Mouse (Mus musculus) right cerebral cortex, postnatal 14 days (tissue): ENCODE data around the gene Hoxd3.

Source experiments
- DNase-seq: peaks from one replicate; pipeline ENCODE4 v3.0.0; 2022

The Hoxd3 gene

DNA sequence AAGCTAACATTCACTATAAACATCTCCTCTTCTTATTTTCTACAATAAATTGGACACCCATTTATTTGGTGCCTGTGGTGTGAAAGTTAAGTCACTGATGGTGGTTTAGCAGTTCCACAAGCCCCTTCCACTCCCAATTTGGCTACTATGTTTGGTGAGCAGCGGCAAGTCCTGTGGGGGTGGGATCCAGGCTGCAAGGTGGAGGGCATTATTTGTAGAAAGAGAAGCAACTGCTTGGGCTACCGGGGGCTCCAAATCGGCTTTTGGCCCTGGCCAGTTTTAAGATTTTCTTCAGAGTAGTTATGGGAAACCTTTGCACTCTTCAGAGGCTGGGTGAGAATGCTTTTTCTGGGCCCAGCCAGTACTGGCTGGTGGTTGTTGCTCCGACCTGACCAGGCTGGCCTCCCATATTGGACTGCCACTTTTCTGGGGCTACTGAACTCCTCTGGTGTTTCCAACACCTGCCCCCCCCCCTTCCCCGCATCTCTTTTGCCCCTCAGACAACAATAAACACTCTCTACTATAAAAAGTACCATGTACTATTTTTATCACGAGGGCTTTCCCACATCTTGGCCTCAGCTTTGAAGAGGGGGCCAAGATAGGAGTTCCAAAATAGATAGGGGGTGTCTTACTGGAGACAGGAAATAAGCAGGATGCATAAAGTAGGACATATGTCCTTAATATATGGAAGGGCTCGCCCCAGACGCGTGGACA is 20.2 kb downstream of the Hoxd3 start:
- DNase-seq, result no peak

DNA sequence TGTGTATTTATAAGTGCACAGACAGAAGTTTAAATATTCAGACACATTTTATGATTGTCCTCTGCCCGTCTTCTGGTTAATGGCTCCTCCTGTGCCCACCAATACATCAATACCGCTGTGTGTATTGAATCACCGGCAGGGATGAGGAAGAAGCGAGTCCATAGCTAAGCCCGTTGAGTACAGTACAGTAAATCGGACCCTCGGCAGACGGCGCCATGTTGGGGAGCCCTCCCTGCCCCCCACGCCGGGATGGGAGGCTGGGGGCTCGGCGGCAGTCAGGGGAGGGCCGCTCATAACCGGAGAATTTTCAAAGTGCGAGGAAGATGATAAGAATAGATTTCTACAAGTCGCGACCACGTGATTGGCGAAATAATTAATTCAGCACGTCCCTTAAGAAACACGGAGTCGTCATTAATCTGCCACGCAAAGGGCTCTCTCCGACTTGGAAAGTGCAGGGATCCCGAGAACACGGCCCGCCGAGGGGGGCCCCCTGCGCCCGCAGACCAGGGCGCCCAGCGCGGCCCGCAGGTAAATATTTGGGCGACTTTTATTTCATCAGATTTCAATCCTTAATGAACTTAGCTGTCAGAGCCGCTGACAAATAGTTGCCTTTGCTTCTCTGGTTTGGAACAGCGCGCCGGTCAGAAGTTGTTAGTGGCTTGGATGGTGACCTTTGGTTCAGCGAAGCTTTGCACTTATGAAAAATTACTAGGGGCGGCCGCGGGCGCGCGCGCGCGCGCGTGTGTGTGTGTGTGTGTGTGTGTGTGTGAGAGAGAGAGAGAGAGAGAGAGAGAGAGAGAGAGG is 21.0 kb downstream of the Hoxd3 start:
- no peak for DNase-seq

DNA sequence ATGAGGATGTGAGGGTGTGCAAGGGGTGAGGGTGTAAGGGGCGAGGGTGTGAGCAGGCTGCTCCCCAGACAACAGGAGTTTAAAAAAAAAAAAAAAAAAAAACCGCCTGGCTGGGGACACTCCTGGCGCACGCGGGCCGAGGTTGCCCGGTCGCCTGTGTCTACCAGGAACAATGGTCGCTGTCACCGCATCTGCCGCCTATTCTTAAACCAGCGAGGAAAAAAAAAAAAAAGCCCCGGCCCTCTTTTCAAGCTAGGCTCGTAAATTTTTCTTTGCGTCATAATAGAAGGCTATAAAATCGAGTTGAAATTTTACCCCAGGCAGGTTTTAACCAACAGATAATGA is 21.6 kb downstream of the Hoxd3 start:
- DNase-seq, result no peak

DNA sequence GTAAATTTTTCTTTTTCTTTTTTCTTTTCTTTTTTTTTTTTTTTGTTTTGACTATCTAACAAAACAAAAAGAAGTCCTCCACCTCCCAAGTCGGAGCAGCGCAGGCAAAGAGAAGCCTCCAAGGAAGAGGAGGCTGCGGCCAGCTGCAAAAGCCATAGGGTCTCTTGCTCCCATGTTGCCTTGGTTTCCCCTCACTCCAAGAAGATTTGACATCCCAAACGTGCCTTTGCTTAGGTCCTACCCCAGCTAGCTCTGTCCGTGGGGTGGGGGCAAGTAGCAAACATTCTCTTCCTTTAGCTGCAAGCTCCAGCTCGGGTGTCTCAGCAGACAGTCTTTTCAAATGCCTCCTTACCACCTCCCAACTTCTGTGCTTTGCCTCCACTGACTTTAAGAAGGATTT is 22.0 kb downstream of the Hoxd3 start:
- no peak for DNase-seq

DNA sequence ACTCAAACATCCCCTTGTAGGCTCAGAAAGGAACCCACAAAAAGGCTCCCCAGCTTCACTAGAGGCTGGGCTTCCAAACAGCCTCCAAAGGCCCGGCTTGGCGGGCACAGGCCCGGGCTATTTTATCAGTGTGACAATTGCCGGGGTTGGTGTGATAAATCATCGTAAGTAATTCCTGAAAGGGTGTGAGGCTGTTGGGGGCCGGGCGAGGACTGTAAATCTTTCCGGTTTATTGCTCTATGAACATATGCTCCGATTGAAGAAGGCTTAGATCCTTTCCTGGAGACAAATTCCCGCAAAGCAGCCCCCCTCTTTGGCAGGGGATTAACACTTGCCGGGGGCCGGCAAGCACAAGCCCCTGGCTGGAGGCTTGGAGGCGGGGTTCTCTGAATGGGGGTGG is 22.7 kb downstream of the Hoxd3 start:
- DNase-seq, result no peak

DNA sequence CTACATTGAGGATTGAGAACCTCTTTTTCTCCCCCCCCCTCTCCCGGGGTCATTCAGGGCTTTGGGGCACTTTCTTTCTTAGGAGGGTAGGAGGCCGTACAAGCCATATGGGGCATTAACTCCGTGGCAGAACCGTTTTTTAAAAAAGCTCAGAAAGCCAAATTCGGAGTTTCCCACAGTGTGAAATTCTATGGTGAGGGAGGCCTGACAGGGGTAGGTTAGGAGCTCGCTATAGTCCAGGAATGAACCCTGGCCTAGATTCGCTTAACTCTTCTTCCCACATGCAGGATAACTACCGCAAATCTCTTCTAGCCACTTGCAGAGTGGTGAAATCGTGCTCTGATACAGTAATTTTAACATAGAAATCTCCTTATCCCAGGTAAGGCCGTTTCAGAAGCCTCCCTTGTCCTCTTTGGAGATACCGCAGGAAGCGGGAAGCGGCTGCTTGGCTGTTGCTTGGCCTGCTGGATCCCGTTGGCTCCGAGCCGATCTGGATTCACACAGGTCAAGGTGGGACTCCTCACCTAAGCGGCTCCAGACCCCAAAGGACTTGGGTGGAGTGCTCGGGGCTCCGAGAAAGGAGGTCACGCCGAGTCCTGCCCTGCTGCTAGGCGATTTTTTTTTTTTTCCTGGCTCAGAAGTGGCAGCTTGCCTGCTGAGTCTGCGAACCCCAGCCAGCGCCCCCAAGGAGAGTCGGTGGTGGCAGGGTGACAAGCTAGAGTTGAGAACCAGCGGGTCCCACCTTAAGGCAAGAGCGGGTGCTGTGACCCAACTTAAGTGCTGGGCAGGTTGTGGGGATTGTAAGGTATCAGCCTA is 23.5 kb downstream of the Hoxd3 start:
- DNase-seq, result no peak

DNA sequence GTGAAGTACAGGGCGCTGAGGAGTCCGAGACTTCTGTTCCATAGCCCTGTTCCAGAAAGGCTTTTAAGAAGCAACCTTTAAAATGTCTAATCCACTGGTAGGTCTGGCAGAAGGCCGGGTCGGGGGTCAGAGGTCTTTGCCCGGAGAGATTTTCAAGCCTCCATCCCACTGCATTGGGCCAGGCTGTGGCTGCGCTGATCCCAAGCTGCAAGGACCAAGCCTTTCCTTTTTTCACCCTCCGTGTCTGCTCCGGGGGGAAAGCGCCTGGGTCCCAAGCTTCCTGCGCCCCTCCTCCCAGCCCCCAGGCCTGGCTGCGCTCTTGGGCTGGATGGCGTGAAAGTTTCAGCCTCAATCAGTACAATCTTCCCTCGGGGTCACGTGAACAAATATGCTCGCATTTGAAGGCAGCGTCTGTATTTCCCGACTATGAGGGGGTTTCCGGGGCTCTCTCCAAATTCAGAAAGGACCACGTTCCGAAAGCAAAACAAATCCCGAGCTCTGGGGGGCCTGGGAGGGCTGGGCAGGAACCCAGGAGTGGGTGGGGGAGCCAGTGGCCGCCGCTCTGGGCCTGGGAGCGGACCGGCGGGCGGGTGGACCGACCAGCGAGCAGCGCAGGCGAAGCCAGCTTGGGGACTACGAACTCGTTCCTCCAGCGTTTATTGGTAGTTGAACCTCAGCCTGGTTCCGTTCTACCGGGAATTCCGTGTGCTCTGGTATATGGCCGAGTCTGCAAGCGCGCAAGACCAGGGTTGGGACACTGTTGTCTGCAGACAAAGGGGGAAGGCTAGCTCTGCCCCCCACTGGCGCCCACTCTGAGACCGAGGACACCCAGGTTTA is 24.3 kb downstream of the Hoxd3 start:
- DNase-seq, result no peak

DNA sequence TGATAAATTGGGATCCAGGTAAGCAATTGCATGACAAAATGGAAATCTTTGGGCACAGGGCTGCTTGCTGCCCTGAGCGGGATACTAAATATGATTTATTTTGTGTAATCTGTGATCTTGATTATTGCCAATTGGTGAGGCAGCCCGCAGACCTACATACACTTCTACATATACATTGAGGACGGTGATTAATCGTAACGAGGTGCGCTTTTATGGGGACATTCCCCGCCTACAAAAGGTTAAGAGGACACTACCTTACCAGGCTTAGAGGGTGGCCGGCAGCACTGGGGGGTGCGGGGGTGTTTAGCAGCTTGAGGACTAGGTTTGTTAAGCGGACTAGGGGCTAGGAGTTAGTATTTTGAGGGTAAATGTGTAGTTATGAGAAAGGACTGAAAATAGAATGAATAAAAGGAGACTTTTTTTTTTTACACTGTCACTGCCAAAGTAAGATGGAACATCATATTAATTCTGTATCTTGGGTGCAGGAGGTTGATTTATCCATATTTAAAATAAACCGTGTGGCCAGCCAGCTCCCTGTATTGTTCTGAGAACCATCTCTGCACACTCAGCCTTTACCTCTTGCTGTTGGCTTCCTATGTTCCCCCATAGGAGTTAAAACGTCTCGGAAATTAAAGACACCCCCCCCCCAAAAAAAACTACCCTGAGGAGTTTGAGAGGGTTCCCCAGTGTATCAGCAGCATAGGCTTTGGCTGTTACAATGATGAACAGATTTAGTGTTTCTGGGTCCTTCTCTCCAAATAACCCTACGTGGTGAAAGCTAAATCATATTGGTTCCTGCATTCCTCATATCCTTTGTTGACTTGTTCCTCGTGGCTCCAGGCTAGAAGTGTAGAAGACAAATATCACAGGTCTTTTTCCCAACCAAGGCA is 25.2 kb downstream of the Hoxd3 start:
- no peak for DNase-seq

DNA sequence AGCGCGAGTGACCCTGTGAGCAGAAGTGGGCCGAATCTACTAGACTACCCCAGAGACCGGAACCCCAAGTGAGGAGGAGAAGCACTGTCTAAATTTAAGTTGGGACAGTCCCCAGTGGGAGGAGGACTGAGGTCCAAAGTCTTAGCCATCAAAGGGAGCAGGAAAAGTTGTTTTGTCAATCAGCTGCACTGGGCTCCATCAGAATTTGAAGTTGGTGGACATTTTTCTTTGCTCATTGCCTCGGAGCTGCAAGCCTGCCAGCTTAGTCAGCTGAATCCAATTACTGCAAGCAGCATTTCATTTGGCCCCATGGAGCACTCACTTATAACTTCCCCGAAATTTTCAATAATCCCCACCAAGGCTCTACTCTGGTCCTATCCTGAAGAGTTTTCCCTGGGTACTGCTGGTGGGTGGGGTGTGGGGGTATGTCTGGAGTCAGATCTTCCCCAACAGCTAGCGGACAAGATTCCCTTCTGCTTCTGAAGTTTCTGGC is 25.9 kb downstream of the Hoxd3 start:
- DNase-seq, result no peak

DNA sequence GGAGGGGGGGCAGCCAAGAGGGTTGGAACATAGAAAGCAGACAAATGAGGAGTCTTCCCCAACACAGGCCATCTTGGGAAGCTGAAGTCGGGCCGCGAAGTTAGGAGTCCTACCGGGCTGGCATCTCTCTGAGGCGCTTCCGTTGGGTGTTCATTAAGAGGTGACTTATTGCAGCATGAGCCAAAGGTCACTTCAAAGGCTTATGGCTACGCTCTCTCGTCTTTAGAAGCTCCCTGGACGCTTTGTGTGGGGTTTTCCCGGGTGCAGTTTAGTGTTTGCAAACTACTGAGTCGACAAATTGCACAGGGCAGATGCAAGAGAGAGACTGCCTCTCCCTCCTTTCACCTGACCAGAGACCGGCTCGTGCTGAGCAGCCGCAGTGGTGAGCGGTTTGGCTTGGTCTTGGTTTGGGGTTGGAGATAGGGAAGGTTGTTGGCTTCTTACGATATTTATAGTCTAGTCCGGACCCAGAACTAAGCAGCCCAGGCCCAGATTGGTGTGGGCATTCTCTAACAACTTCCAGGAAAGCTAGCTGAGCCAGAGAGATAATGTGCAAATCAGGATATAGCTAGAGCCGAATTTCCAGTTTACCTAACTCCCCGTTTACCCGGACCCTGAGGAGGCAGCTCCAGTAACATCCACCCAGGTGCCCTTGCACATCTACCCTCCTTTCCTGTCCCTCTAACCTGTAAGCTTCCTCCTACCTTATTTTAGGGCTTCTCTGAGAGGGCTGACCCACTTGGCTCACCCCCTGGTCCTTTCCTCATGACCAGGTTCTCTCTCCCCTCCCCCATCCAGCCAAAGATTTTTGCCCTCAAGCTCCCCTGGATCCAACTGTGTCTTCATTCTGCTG is 27.1 kb downstream of the Hoxd3 start:
- DNase-seq, result no peak

DNA sequence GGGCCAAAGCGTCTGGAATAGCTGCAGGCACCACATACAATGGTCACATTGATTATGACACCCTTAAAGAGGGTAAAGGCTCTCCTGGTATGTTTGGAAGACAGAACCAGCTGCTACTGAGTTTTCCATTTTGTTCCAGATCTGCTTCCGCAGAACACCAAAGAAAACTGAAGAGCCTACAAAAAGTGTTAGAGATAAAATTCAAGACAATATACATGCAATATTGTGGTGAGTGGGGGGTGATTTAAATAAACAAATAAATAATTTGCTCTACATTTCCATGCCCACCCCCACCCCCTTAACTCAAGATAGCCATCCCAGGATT is 27.7 kb downstream of the Hoxd3 start:
- no peak for DNase-seq

DNA sequence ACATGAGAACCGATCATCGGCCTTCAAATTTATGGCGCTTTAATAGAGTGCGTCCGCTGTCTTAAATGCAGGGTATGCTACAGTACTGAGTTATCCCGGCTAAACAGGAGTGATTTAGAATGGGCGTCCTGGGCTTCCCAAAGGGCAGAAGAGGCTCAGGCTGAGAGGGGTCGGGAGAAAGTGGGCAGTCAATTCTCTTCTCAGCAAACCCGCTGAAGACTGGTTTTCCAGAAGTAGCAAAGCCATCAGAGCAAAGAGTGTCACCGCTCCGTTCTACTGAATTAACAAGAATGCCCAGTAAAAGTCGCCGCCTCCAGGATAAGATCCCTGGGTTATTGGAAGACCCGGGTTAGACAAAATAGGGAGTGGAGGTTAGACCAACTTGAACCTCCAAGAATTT is 28.1 kb downstream of the Hoxd3 start:
- DNase-seq, result no peak

DNA sequence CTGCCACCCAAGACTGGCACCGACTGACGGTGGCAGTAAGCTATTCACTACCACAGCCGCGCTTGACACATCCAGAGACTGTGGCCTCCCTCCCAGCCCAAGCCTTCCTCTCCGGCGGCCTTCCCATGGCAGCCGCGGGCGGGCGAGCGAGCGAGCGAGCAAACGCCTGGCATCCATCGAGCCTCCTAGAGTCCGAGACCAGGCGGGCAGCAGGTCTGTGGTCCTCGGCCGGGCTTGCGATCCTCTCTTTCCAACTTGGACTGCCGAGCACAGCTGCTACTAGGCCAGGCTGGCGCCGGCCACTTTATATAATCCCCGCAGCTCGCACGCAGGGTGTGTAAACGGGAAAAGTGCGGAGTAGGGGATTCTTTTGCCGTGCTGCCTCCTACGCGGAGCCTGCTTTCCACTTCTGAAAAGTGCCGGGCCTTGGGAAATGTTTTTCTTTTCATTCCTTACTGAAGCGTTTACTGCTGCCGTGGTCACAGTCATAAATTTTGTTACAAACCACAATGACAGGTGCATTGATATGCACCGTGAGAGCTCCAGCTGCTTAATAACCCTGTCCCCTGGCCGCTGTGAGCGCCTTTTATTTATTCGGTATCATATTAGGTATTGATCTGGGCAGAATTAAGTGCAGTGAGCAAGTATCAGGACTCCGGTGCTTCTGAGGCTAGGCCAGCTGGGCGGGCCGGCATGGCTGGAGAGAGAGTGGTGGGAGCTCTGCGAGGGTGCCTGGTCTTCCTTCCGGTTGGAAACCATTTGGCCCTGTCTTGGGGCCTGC is 28.8 kb downstream of the Hoxd3 start:
- no peak for DNase-seq

DNA sequence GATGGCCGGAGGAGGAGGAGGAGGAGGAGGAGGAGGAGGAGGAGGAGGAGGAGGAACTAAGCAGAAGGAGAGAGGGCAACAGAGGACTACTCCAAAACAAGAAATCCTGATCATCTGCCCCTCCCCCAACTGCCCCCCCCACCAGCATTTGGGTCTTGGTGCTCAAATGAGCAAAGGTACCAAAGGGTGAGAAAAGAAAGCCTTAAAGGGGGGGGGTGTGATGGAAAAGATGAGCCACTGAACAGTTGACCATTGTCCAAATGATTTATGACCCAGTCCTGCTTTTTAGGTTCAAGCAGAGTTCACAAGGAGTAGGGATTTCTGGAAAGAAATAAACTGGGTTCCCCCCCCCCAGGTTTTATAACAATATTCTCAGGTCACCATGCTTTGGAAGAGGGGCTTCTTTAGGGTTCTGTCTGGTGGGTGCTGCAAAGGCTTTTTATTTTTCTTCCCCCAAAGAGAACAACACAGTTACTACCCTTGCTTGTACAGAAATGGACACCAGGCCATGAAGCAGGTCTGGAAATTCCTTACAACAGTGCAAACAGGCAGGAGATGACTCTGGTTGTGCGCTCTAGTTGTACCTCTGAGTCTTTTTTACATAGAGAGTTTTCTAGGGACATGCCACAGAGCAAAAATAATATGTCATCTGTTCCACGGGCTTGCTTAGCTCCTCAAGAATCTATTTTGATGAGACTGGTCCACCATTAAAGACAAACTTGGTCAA is 29.7 kb downstream of the Hoxd3 start:
- DNase-seq, result no peak

DNA sequence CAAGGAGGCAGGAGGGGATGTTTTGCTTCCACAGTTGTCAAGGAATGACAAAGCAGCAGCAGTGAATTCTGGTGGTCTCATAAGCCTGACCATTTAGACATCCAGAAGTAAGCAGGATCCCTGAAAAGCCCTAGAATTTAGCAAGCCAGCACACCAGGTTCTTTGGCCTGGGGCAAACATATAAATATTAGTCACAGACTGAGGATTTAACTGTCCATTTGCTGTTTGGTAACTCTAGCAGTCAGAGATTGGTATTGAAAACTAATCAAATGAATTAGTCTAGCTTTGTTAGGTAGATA is 30.2 kb downstream of the Hoxd3 start:
- DNase-seq, result no peak

DNA sequence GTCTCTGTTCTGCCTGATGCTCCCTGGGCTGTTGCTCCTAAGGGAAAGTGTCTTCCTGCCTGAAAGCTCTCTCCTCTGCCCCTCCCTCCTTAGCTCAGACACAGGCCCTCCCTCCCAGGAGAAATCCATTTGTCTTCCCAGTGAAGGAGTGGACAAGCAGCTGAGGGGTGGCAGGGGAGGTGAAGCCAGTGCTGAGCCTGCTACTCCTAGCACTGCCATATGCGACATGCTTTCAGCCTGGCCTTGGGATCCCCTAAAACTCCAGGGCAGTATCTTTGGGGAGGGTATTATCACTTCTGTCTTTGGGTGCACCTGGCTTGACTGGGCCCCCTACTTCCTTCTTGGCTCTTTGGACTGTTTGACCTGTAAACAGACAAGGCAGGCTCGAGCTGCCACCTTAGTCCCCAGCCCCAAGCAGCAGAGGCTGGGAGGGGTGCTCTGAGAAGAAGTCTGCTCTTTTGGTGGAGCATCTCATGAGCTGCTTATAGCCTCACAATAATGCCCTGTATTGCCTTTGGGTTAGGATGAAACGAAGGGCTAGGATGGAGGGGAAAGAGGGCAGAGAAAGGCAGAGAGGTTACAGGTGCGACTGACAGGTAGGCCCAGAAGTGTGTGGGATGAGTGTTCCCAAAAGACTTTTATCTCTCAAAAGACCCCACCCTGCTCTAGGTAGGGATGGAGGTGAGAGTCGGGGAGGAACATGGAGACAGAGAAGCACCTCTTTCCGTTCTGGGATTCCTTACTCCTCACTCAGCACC is 34.0 kb downstream of the Hoxd3 start:
- no peak for DNase-seq

DNA sequence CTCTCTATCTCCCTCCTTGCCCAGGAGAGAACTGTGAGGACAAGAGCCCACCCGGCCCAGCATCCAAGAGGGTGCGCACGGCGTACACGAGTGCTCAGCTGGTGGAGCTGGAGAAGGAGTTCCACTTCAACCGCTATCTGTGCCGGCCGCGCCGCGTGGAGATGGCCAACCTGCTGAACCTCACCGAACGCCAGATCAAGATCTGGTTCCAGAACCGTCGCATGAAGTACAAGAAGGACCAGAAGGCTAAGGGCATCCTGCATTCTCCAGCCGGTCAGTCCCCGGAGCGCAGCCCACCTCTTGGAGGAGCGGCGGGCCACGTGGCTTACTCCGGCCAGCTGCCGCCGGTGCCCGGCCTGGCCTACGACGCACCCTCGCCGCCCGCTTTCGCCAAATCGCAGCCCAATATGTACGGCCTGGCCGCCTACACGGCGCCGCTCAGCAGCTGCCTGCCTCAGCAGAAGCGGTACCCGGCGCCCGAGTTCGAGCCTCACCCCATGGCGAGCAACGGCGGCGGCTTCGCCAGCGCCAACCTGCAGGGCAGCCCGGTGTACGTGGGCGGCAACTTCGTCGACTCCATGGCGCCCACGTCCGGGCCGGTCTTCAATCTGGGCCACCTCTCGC is 34.7 kb downstream of the Hoxd3 start:
- DNase-seq, result no peak

DNA sequence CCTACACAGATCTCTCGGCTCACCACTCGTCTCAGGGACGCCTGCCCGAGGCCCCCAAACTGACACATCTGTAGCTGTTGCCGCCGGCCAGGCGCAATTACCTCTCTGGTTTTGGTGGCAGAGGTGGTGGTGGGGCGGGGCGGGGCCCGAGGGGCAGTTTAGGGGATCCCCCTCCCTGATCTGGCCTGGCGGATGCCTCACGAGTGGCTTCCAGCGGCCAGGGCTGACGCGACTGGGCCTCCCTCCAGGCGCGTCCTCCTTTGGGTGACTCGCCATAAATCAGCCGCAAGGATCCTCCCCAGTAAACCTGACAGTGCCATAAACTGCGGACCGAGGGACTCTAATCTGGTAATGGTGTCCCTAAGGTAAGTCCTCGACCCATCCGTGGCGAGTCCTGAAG is 35.3 kb downstream of the Hoxd3 start:
- DNase-seq, result no peak
